Mouse (Mus musculus) forebrain, embryonic 14.5 days (tissue): ENCODE data around the gene Tbxas1. TPM values are rescaled to one million over a fixed set of nuclear protein-coding genes. Genes with fewer than 3 reads are reported as not detected.

ENCODE experiments used
- ATAC-seq: fragments of 200-750 bp; cut with Nextera tagmentation; 2 replicates; pipeline ENCODE4 v1.8.0; 2017; ENCODE audit warnings: mild to moderate bottlenecking, moderate library complexity
- DNase-seq: peaks from one replicate; pipeline ENCODE4 v3.0.0-alpha.2; 2015; ENCODE audit warnings: low spot score
- H3K27ac ChIP-seq: fragments of 300-500 bp; sonication (generic); 2 replicates; pipeline ENCODE4 v1.5.1; 2014; ENCODE audit warnings: low read depth, mild to moderate bottlenecking, control low read depth, low read length, moderate library complexity
- H3K27me3 ChIP-seq: fragments of 300-500 bp; sonication (generic); replicated peaks from 2 replicates; pipeline ENCODE4 v1.6.1; 2014; ENCODE audit warnings: low read length, control low read depth, mixed read lengths; ENCODE audit not compliant: control insufficient read depth, insufficient read depth
- H3K36me3 ChIP-seq: fragments of 300-500 bp; sonication (generic); 2 replicates; pipeline ENCODE4 v1.6.1; 2014; ENCODE audit warnings: low read length, control low read depth; ENCODE audit not compliant: control insufficient read depth, insufficient read depth
- H3K4me1 ChIP-seq: fragments of 300-500 bp; sonication (generic); 2 replicates; pipeline ENCODE4 v1.6.1; 2014; ENCODE audit warnings: antibody characterized with exemption, low read length, control low read depth; ENCODE audit not compliant: control insufficient read depth, insufficient read depth
- H3K4me2 ChIP-seq: fragments of 300-500 bp; sonication (generic); 2 replicates; pipeline ENCODE4 v1.6.1; 2014; ENCODE audit warnings: mild to moderate bottlenecking, control low read depth, low read length
- H3K4me3 ChIP-seq: fragments of 300-500 bp; sonication (generic); 2 replicates; pipeline ENCODE4 v1.5.1; 2014; ENCODE audit warnings: low read depth, low read length, control low read depth
- H3K9ac ChIP-seq: fragments of 300-500 bp; sonication (generic); 2 replicates; pipeline ENCODE4 v1.6.1; 2014; ENCODE audit warnings: mild to moderate bottlenecking, low read length, control low read depth, moderate library complexity
- H3K9me3 ChIP-seq: fragments of 300-500 bp; sonication (generic); replicated peaks from 2 replicates; pipeline ENCODE4 v1.6.1; 2016; ENCODE audit warnings: low read length, control low read depth, mixed read lengths; ENCODE audit not compliant: control insufficient read depth
- WGBS: fragments of 180-500 bp; shearing (Covaris S2); extraction: QIAGEN DNeasy Blood & Tissue Kit; methylation state at CpG from one replicate; pipeline ENCODE4 v1.1.7; 2014; 5-methylcytosine and 5-hydroxymethylcytosine counted together
- polyA plus RNA-seq: library from polyadenylated mRNA; unstranded; fragments of >200 nt; fragmentation: Nextera tagmentation; extraction: Ambion mirVana; gene quantifications from 2 replicates; pipeline ENCODE4 v1.2.1, GENCODE M21; 2014

Gene Tbxas1
- polyA plus RNA-seq, 1 experiment from 2014 or later, result 1.2 TPM

- H3K36me3 ChIP-seq, result no peaks in the 10 kb centered on the region
- DNase-seq (peak; percentile 19), ATAC-seq (no peak)
- no peaks in the 10 kb centered on the region for H3K9me3 ChIP-seq
- H3K4me1 ChIP-seq, result no peaks in the 10 kb centered on the region
- WGBS, result 77% methylated on average over 2 of the region's 3 CpGs
- no peaks in the 10 kb centered on the region for H3K27me3 ChIP-seq
- no peak overlapping the region for H3K27ac ChIP-seq
- H3K4me3 ChIP-seq, result no peak overlapping the region
- no peak overlapping the region for H3K4me2 ChIP-seq
- no peak overlapping the region for H3K9ac ChIP-seq
These were observed 85.2 kb downstream of the Tbxas1 start for GRCm38 (mm10) chr6:38960367-38960766.

GRCm38 (mm10) chr6:38960791-38961426, 85.7 kb downstream of the Tbxas1 start:
- Histone ChIP-seq H3K4me1 (no peaks in the 10 kb centered on the region), H3K9me3 (no peaks in the 10 kb centered on the region), H3K4me3 (no peak overlapping the region), H3K4me2 (no peak overlapping the region), H3K27ac (no peak overlapping the region), H3K27me3 (no peaks in the 10 kb centered on the region), H3K36me3 (no peaks in the 10 kb centered on the region), H3K9ac (no peak overlapping the region)
- no peak for ATAC-seq
- DNase-seq, result no peak
- WGBS, result 71% methylated on average over 12 of the region's 12 CpGs

GRCm38 (mm10) chr6:38961427-38962033, 86.3 kb downstream of the Tbxas1 start:
- H3K27me3 ChIP-seq, result no peaks in the 10 kb centered on the region
- no peaks in the 10 kb centered on the region for H3K9me3 ChIP-seq
- no peak overlapping the region for H3K9ac ChIP-seq
- 72% methylated on average over 8 of the region's 8 CpGs for WGBS
- no peak overlapping the region for H3K4me2 ChIP-seq
- H3K36me3 ChIP-seq, result no peaks in the 10 kb centered on the region
- H3K4me3 ChIP-seq, result no peak overlapping the region
- no peak overlapping the region for H3K27ac ChIP-seq
- DNase-seq (peak; percentile 12), ATAC-seq (no peak)
- H3K4me1 ChIP-seq, result no peaks in the 10 kb centered on the region

- H3K4me2 ChIP-seq, result no peak overlapping the region
- H3K4me1 ChIP-seq, result no peaks in the 10 kb centered on the region
- H3K27ac ChIP-seq, result no peak overlapping the region
- H3K27me3 ChIP-seq, result no peaks in the 10 kb centered on the region
- WGBS, result 90% methylated on average over 5 of the region's 5 CpGs
- no peak overlapping the region for H3K4me3 ChIP-seq
- DNase-seq, result no peak
- H3K9me3 ChIP-seq, result no peaks in the 10 kb centered on the region
- no peaks in the 10 kb centered on the region for H3K36me3 ChIP-seq
- H3K9ac ChIP-seq, result no peak overlapping the region
- no peak for ATAC-seq
These were observed 91.6 kb downstream of the Tbxas1 start for GRCm38 (mm10) chr6:38966839-38967238.

GRCm38 (mm10) chr6:38967288-38967687, 92.1 kb downstream of the Tbxas1 start:
- Histone ChIP-seq H3K9ac (no peak overlapping the region), H3K4me2 (no peak overlapping the region), H3K27me3 (no peaks in the 10 kb centered on the region), H3K4me3 (no peak overlapping the region), H3K9me3 (no peaks in the 10 kb centered on the region), H3K36me3 (no peaks in the 10 kb centered on the region), H3K27ac (no peak overlapping the region), H3K4me1 (no peaks in the 10 kb centered on the region)
- ATAC-seq, result no peak
- DNase-seq, result no peak
- WGBS, result 87% methylated on average over 6 of the region's 6 CpGs

- Histone ChIP-seq H3K36me3 (no peaks in the 10 kb centered on the region), H3K9me3 (no peaks in the 10 kb centered on the region), H3K4me1 (no peaks in the 10 kb centered on the region), H3K27ac (no peak overlapping the region), H3K4me3 (no peak overlapping the region), H3K9ac (no peak overlapping the region), H3K4me2 (no peak overlapping the region), H3K27me3 (no peaks in the 10 kb centered on the region)
- DNase-seq (no peak), ATAC-seq (no peak)
- 90% methylated on average over 5 of the region's 5 CpGs for WGBS
These were observed 92.8 kb downstream of the Tbxas1 start for GRCm38 (mm10) chr6:38967988-38968387.

GRCm38 (mm10) chr6:38969944-38970740, 94.9 kb downstream of the Tbxas1 start:
- no peaks in the 10 kb centered on the region for H3K4me1 ChIP-seq
- H3K4me2 ChIP-seq, result no peak overlapping the region
- no peak overlapping the region for H3K27ac ChIP-seq
- H3K4me3 ChIP-seq, result no peak overlapping the region
- H3K36me3 ChIP-seq, result no peaks in the 10 kb centered on the region
- ATAC-seq, result no peak
- no peak for DNase-seq
- WGBS, result 79% methylated on average over 6 of the region's 6 CpGs
- H3K27me3 ChIP-seq, result no peaks in the 10 kb centered on the region
- H3K9ac ChIP-seq, result no peak overlapping the region
- no peaks in the 10 kb centered on the region for H3K9me3 ChIP-seq

GRCm38 (mm10) chr6:38970759-38971158, 95.6 kb downstream of the Tbxas1 start:
- H3K27me3 ChIP-seq, result no peaks in the 10 kb centered on the region
- no peak overlapping the region for H3K27ac ChIP-seq
- H3K4me1 ChIP-seq, result no peaks in the 10 kb centered on the region
- no peak for DNase-seq
- 80% methylated on average over 6 of the region's 6 CpGs for whole genome bisulfite sequencing
- H3K9me3 ChIP-seq, result no peaks in the 10 kb centered on the region
- H3K4me2 ChIP-seq, result no peak overlapping the region
- H3K36me3 ChIP-seq, result no peaks in the 10 kb centered on the region
- no peak overlapping the region for H3K9ac ChIP-seq
- no peak for ATAC-seq
- no peak overlapping the region for H3K4me3 ChIP-seq

- no peaks in the 10 kb centered on the region for H3K9me3 ChIP-seq
- H3K4me1 ChIP-seq, result no peaks in the 10 kb centered on the region
- no peak overlapping the region for H3K9ac ChIP-seq
- no peaks in the 10 kb centered on the region for H3K36me3 ChIP-seq
- ATAC-seq, result no peak
- H3K27ac ChIP-seq, result no peak overlapping the region
- no peak for DNase-seq
- WGBS, result 59% methylated on average over 1 of the region's 1 CpGs
- H3K4me2 ChIP-seq, result no peak overlapping the region
- H3K4me3 ChIP-seq, result no peak overlapping the region
- no peaks in the 10 kb centered on the region for H3K27me3 ChIP-seq
These were observed 97.6 kb downstream of the Tbxas1 start for GRCm38 (mm10) chr6:38972826-38973225.
